Mouse (Mus musculus): Measurements from ENCODE around the gene Dnajc19. TPM values are rescaled to one million over a fixed set of nuclear protein-coding genes. Genes with fewer than 3 reads are reported as not detected.
A peak's percentile ranks its signal among the peaks of the same experiment; 100 is the strongest.
"Not testable (repeated sequence)": the region's sequence is repeated elsewhere in the genome, so short reads cannot be mapped to it uniquely, and the experiment has no call there.

Dnajc19 gene
- polyA plus RNA-seq, 1 experiment from 2014 or later = 172 TPM

- Histone ChIP-seq H3K36me3 (replicated peaks) (peaks cover 16% of the 10 kb centered on the region; the same call in 1 of the 2 replicates), H3K27me3 (replicated peaks; ENCODE audit: low read depth, poor library complexity, severe bottlenecking) (no peaks in the 10 kb centered on the region), H3K4me1 (peaks cover 21% of the 10 kb centered on the region), H3K4me3 (peak overlapping the region; percentile 84), H3K27ac (replicated peaks) (peak overlapping the region; percentile 89), H3K9me3 (no peaks in the 10 kb centered on the region)
- WGBS = 82% methylated on average over 3 of the region's 3 CpGs
- DNase-seq (ENCODE audit: low spot score) = no peak
Observed at GRCm38 (mm10) chr3:34081929-34082328, 808 bp upstream of the Dnajc19 start.

- WGBS = 82% methylated on average over 6 of the region's 6 CpGs
- peaks cover 71% of the 10 kb centered on the region for H3K36me3 ChIP-seq (replicated peaks)
- no peak overlapping the region for H3K4me3 ChIP-seq
Observed at GRCm38 (mm10) chr3:34076058-34076759, 4.9 kb downstream of the Dnajc19 start.

GRCm38 (mm10) chr3:34072726-34073125, 8.4 kb downstream of the Dnajc19 start:
- WGBS = 94% methylated on average over 6 of the region's 6 CpGs
- no peak for DNase-seq (ENCODE audit: low spot score)
- peaks cover 87% of the 10 kb centered on the region for H3K36me3 ChIP-seq (replicated peaks)

More at GRCm38 (mm10) chr3:34076058-34076759, 4.9 kb downstream of the Dnajc19 start:
- Histone ChIP-seq H3K9me3 (no peaks in the 10 kb centered on the region), H3K4me1 (peaks cover 13% of the 10 kb centered on the region), H3K27me3 (replicated peaks; ENCODE audit: low read depth, poor library complexity, severe bottlenecking) (no peaks in the 10 kb centered on the region), H3K27ac (replicated peaks) (no peak overlapping the region)
- DNase-seq (ENCODE audit: low spot score) = no peak

GRCm38 (mm10) chr3:34068943-34069342, 12.2 kb downstream of the Dnajc19 start:
- H3K9me3 ChIP-seq; H3K4me1 ChIP-seq; H3K27me3 ChIP-seq (replicated peaks; ENCODE audit: low read depth, poor library complexity, severe bottlenecking); DNase-seq (ENCODE audit: low spot score); H3K4me3 ChIP-seq; H3K27ac ChIP-seq (replicated peaks): not testable (repeated sequence)
- H3K36me3 ChIP-seq (replicated peaks) = peaks cover 90% of the 10 kb centered on the region
- WGBS = 96% methylated on average over 7 of the region's 7 CpGs

More at GRCm38 (mm10) chr3:34072726-34073125, 8.4 kb downstream of the Dnajc19 start:
- no peak overlapping the region for H3K4me3 ChIP-seq
- H3K27me3 ChIP-seq (replicated peaks; ENCODE audit: low read depth, poor library complexity, severe bottlenecking) = no peaks in the 10 kb centered on the region
- H3K27ac ChIP-seq (replicated peaks) = no peak overlapping the region
- no peaks in the 10 kb centered on the region for H3K9me3 ChIP-seq
- no peaks in the 10 kb centered on the region for H3K4me1 ChIP-seq

GRCm38 (mm10) chr3:34062352-34062751, 18.8 kb downstream of the Dnajc19 start:
- peaks cover 94% of the 10 kb centered on the region for H3K36me3 ChIP-seq (replicated peaks)
- H3K4me1 ChIP-seq = no peaks in the 10 kb centered on the region
- no peaks in the 10 kb centered on the region for H3K9me3 ChIP-seq
- WGBS = 94% methylated on average over 2 of the region's 2 CpGs
- no peak for DNase-seq (ENCODE audit: low spot score)
- H3K4me3 ChIP-seq = no peak overlapping the region
- no peaks in the 10 kb centered on the region for H3K27me3 ChIP-seq (replicated peaks; ENCODE audit: low read depth, poor library complexity, severe bottlenecking)
- no peak overlapping the region for H3K27ac ChIP-seq (replicated peaks)

- DNase-seq (ENCODE audit: low spot score) = no peak
- Histone ChIP-seq H3K9me3 (no peaks in the 10 kb centered on the region), H3K27ac (replicated peaks) (no peak overlapping the region), H3K4me3 (no peak overlapping the region), H3K36me3 (replicated peaks) (peaks cover 63% of the 10 kb centered on the region), H3K27me3 (replicated peaks; ENCODE audit: low read depth, poor library complexity, severe bottlenecking) (no peaks in the 10 kb centered on the region), H3K4me1 (peaks cover 5% of the 10 kb centered on the region; the same call in 1 of the 2 replicates)
- 93% methylated on average over 4 of the region's 4 CpGs for WGBS
Observed at GRCm38 (mm10) chr3:34041990-34042389, 39.1 kb downstream of the Dnajc19 start.

GRCm38 (mm10) chr3:34035706-34036105, 45.4 kb downstream of the Dnajc19 start:
- 83% methylated on average over 3 of the region's 3 CpGs for WGBS
- no peak for DNase-seq (ENCODE audit: low spot score)
- H3K4me1 ChIP-seq = peaks cover 5% of the 10 kb centered on the region; the same call in 1 of the 2 replicates

GRCm38 (mm10) chr3:34034803-34035202, 46.3 kb downstream of the Dnajc19 start:
- H3K27me3 ChIP-seq (replicated peaks; ENCODE audit: low read depth, poor library complexity, severe bottlenecking) = no peaks in the 10 kb centered on the region
- H3K9me3 ChIP-seq = no peaks in the 10 kb centered on the region
- H3K4me1 ChIP-seq = peaks cover 5% of the 10 kb centered on the region; the same call in 1 of the 2 replicates
- WGBS = 85% methylated on average over 1 of the region's 1 CpGs
- H3K36me3 ChIP-seq (replicated peaks) = peaks cover 16% of the 10 kb centered on the region
- no peak overlapping the region for H3K27ac ChIP-seq (replicated peaks)
- no peak overlapping the region for H3K4me3 ChIP-seq
- DNase-seq (ENCODE audit: low spot score) = no peak

More at GRCm38 (mm10) chr3:34035706-34036105, 45.4 kb downstream of the Dnajc19 start:
- no peak overlapping the region for H3K4me3 ChIP-seq
- H3K27ac ChIP-seq (replicated peaks) = no peak overlapping the region
- peaks cover 20% of the 10 kb centered on the region for H3K36me3 ChIP-seq (replicated peaks)
- H3K9me3 ChIP-seq = no peaks in the 10 kb centered on the region
- H3K27me3 ChIP-seq (replicated peaks; ENCODE audit: low read depth, poor library complexity, severe bottlenecking) = no peaks in the 10 kb centered on the region

GRCm38 (mm10) chr3:34033720-34034364, 47.3 kb downstream of the Dnajc19 start:
- H3K27me3 ChIP-seq (replicated peaks; ENCODE audit: low read depth, poor library complexity, severe bottlenecking) = no peaks in the 10 kb centered on the region
- no peak overlapping the region for H3K4me3 ChIP-seq
- 90% methylated on average over 3 of the region's 3 CpGs for WGBS
- H3K36me3 ChIP-seq (replicated peaks) = peaks cover 16% of the 10 kb centered on the region
- H3K27ac ChIP-seq (replicated peaks) = no peak overlapping the region
- H3K9me3 ChIP-seq = no peaks in the 10 kb centered on the region
- peaks cover 5% of the 10 kb centered on the region; the same call in 1 of the 2 replicates for H3K4me1 ChIP-seq
- no peak for DNase-seq (ENCODE audit: low spot score)

GRCm38 (mm10) chr3:34030601-34031000, 50.5 kb downstream of the Dnajc19 start:
- Histone ChIP-seq H3K27ac (replicated peaks) (no peak overlapping the region), H3K36me3 (replicated peaks) (peaks cover 6% of the 10 kb centered on the region; the same call in 1 of the 2 replicates), H3K4me1 (no peaks in the 10 kb centered on the region), H3K27me3 (replicated peaks; ENCODE audit: low read depth, poor library complexity, severe bottlenecking) (no peaks in the 10 kb centered on the region), H3K4me3 (no peak overlapping the region), H3K9me3 (no peaks in the 10 kb centered on the region)
- DNase-seq (ENCODE audit: low spot score) = no peak
- 90% methylated on average over 3 of the region's 3 CpGs for WGBS

- no peaks in the 10 kb centered on the region for H3K4me1 ChIP-seq
- no peak overlapping the region for H3K4me3 ChIP-seq
- no peak for DNase-seq (ENCODE audit: low spot score)
- no peaks in the 10 kb centered on the region for H3K27me3 ChIP-seq (replicated peaks; ENCODE audit: low read depth, poor library complexity, severe bottlenecking)
- no peak overlapping the region for H3K27ac ChIP-seq (replicated peaks)
- peaks cover 16% of the 10 kb centered on the region for H3K36me3 ChIP-seq (replicated peaks)
- no peaks in the 10 kb centered on the region for H3K9me3 ChIP-seq
Observed at GRCm38 (mm10) chr3:34028935-34029334, 52.2 kb downstream of the Dnajc19 start.

GRCm38 (mm10) chr3:34021259-34021828, 59.8 kb downstream of the Dnajc19 start:
- H3K36me3 ChIP-seq (replicated peaks) = peaks cover 15% of the 10 kb centered on the region
- no peaks in the 10 kb centered on the region for H3K9me3 ChIP-seq
- peak overlapping the region; percentile 97 for H3K4me3 ChIP-seq
- WGBS = 72% methylated on average over 4 of the region's 4 CpGs
- H3K27ac ChIP-seq (replicated peaks) = peak overlapping the region; percentile 100; the same call in 1 of the 2 replicates
- DNase-seq (ENCODE audit: low spot score) = no peak
- H3K4me1 ChIP-seq = peaks cover 14% of the 10 kb centered on the region; the same call in 1 of the 2 replicates
- no peaks in the 10 kb centered on the region for H3K27me3 ChIP-seq (replicated peaks; ENCODE audit: low read depth, poor library complexity, severe bottlenecking)

All from embryonic facial prominence, embryonic 10.5 days (tissue).